Mouse (Mus musculus): ENCODE data around the gene Cdc37l1.

The Cdc37l1 gene

DNA sequence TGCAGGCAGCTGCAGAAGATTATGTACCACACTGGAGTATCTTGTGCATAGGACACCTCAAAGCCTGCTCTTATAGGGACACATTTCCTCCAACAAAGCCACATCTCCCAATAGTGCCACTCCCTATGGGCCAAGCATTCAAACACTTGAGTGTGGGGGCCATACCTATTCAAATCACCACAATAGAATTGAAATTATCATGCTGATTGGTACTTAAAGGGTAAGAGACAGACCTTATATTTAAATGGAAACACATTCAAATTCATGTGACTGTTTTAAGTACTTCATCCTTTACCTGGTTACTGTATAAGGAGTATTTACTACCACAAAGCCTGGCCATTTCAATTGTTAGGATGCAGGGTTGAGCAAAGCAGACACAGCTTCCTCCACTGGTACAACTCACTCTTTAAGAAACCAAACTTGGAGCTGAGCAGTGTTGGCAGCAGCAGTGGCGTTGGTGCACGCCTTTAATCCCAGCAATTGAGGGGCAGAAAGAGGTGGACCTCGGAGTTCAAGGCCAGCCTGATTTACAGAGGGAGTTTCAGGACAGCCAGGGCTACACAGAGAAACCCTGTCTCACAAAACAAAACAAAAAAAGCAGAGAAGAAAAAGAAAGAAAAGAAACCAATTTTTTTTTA is 18.0 kb downstream of the Cdc37l1 start:
- DNase-seq (ENCODE audit: low spot score), result no peak

DNA sequence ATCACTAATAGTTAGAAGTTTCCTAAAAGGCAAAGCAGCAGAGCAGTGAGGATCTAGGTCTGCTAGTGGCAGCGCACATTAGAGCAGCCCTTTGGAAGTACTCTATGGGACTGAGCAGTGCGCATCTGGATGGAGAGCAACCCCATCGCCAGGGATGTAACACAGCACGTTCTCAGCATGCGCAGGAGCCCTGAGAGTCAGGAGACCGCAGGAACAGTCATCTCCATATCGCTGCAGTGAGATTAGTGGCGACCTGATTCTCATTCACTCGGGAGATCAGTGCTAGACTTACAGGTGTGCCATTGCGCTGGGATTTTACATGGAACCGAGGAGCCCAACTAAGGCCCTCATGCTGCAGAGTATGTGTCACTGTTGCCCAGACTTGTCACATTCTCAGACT is 18.9 kb downstream of the Cdc37l1 start:
- DNase-seq (ENCODE audit: low spot score), result no peak

DNA sequence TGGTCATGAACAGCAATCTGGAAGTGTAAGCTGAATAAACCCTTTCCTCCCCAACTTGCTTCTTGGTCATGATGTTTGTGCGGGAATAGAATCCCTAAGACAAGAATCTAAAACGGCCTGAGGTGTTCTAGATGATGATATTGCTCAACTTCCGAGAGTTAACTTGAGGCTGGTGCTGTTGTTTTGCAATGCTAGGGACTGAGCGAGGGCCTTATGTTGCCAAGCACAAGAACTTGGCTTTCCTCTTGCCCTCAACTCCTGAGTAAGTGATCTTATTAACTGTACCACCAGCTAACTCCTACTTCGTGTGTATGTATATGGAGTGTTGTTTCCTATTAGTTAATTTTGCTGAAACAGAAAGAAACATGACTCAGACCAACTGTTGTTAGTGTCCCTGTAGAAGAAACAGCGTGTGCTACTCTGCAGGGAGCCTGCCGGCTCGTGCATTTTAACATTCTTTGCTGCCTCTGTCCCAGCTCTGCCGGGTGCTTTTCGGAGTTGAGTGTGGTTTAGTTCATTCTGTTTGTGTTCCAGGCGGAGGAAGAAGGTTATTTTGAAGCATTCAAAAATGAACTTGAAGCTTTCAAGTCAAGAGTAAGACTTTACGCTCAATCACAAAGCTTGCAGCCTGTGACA is 21.3 kb downstream of the Cdc37l1 start:
- DNase-seq (ENCODE audit: low spot score), result no peak

DNA sequence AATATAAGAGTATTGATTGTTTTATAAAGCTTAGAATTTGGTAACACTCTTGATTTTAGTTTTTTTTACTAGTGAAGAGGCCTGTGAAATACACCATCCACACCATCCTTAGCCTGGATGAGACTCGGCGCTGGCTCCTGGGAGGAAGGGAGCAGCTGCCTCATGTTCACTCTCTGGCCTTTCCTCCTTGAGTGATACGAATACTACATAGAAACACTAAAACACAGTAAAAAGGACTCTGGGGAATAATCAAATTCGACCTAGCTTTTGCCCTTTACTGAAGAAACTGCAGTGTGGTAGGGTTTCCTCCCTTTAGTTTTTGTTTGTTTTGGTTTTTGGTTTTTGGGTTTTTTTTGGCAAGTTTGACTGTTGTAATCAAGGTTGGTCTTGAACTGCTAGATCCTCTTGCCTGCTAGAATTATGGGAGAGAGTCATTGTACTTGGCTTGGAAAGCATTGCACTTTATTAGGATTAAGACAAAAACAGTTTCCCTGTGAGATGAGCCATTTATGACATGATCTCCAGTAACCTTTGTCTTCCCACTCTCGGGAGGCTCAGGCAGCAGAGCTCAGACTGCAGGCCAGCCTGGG is 24.4 kb downstream of the Cdc37l1 start:
- no peak for DNase-seq (ENCODE audit: low spot score)

DNA sequence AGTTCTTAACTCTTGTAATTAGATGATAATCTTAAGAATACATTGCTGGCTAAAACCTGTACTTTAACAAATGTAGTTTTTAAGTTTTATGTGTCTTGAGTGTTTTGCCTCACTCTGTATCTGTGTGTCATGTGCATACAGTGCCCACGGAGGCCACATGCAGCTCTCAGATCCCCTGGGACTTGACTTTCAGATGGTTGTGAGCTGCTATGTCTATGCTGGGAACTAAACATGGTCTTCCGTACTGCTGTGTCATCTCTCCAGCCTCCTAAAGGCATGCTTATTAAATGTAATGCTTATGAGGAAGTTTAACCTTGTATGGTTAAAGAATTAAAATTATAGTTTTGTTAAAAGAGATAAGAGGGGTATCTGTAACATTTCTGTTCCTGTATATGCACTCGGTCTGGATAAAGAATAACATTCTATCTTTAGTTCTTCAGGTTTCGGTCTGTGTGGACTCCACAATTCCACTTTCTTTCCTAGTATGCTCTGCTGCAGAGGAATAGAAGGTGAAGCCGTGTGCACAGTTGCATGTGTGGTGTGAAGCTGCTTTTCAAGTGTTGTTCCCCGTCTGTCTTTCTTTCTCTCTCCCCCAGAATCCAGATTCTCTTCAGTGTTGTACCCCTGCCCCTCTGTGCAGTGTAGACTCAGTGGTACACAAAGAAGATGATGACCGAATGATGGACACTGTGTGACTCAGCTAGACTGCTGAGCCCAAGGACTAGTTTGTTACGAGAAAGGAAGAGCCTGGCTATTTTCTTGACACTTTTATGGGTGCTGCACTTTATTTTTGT is 25.5 kb downstream of the Cdc37l1 start:
- no peak for DNase-seq (ENCODE audit: low spot score)

DNA sequence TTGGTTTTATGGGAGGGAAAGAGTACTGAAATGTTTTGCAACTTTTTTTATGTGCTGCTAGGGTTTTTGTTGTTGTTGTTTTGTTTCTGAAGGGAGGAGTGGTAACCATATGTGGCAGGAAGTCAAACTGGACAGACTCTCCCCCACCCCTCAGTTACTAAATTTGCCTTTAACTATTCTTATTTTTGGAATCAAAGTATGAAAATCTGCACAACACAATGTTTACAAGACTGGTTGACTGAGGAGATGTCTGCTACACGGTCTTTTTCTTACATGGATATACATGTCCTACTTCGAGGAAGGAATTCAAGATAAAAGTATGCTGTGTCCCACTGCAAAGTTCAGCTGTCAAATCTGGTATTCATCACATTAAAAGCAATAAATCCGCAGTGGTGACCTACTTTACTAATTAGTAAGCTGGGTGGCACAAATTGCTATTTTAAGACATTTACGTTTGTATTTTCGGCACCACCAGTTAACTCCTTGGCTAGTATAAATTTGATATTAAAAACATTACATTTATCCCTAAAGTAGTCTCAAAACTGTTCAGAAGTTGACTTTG is 26.1 kb downstream of the Cdc37l1 start:
- DNase-seq (ENCODE audit: low spot score), result no peak

DNA sequence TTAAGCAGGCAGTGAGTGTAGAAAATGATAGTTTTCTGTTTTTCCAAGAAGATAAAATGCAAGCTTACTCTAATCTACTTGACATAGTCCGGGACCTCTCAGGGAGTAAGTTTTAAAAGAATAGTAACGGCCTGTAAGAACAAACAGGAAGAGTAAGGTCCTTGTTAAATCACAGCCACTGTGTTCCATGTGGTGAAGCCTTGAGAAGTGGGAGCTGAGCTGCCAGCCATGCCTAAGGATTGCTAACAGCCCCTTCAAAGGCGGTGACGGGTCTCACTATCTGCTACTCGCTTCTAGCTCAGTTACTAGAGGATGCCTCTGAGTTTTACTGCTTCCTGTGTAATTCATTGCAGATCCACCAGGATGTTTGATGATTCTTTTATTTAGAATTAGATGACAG is 26.6 kb downstream of the Cdc37l1 start:
- no peak for DNase-seq (ENCODE audit: low spot score)

DNA sequence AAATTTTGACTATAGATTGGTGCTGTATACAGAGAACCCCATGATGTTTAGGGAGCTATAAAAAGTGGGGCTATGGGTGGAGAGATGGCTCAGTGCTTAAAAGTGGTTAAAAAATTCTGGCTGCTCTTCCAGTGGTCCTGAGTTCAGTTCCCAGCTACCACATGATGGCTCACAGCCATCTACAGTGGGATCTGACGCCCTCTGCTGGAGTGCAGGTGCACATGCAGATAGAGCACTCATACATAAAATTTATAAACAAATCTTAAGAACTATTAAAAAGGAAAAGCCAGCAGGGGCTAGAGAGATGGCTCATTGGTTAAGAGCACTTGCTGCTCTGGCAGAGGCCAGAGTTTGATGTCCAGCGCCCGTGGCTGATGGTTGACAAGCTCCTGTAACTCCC is 29.5 kb downstream of the Cdc37l1 start:
- no peak for DNase-seq (ENCODE audit: low spot score)

DNA sequence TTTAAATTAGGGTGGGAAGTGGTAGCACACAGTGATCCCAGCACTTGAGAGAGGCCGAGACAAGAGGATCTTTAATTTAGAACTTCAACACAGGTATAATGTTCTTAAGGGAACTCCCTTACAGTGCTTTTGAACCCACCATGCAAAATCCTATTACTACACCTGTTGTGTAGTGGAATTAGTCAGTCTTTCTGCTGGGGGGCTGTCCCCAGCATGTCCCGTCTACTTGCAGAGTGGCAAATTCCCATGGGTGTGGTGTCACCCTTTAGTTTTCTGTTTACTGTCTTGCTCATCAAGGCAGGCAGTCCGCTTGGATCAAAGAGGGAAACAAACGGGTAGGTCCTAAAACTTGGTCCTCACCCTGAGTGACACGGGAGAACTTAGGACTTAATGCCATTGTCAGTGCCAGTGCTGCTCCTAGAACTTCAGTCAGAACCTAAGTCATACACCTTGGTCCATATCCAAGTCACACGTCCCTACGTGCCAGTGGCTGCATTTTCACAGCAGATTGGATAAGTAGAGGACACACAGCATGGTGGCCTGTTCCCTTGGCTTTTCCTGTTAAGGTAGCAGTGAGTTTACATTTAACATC is 31.7 kb downstream of the Cdc37l1 start:
- no peak for DNase-seq (ENCODE audit: low spot score)

DNA sequence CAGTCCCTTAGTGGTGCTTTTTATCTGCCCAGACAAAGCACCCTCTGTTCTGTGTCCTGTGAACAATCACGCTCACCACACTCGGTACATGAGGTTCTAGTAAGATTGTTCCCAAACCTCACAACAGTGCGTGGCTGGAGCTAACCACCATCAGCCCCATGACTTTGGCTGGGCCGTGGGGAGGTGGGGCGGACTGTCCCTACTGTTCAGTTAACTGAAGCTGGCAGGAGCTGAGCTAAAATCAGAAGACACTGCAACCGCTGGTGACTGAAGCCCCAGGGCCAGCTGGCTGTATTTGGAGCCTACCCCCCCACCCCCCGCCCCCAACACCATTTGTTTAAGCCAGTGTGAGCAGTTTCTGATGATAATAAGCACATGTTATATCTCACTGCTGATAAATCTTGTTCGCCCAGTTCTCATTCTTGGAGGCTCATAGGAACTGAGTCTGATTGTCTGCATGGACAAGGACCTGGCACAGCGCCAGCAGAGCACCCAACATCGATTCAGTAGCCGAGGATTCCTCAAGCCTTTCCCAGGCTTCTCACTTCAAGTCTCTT is 34.3 kb downstream of the Cdc37l1 start:
- no peak for DNase-seq (ENCODE audit: low spot score)

DNA sequence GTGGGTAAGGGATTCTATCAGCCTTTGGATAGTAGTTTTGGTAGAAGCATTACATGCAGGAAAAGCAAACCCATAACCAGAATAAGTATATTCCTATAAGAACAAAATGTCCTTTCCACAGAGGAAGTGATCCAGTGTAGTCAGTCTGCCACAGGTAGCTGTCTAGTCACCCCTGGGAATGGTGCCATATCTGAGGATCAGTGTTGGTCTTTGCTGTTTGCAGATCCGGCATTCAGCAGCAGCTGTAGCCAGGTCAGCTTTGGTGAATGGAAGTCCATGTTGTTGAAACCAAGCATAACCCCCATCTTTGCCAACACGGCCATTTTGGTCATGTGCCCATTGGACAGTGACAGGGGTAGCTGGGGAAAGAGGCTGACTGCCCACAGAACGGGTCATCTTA is 41.6 kb downstream of the Cdc37l1 start:
- no peak for DNase-seq (ENCODE audit: low spot score)

DNA sequence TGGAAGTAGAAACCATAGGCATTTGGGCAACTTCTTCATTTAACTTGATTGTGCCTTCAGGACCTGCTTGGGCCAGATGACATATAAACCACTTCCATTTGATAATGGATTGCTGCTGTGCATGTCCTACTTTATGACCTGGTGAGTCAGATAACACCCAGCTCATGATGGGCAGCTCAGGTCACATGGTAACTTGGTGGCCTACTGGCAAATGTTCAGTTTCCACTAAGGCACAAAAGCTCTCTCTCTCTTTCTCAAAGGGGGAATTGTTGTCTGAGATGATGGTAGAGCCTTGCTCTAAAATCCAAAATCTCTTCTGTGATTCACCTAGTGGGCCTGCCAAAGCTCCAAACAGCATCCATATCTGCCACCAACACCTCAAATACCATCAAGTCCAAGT is 42.5 kb downstream of the Cdc37l1 start:
- no peak for DNase-seq (ENCODE audit: low spot score)

DNA sequence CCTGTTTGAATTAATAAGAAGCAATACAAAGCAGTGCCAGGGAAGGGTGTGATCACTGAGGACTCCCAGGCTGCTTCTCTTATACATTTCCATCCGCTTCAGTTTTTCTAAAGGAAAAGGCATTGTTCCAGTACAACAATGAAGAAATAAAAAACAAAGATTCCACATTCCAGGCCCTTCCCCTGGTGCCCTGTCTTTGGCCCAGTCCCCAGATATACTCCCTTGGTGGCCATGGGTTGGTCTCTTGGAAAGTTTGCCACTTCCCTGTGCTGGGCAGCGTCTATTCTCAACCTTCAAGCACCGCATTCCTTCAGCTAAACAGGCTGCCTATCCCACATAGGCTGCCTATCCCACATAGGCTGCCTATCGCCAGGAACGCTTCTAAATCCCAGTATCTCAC is 46.9 kb downstream of the Cdc37l1 start:
- DNase-seq (ENCODE audit: low spot score), result no peak

DNA sequence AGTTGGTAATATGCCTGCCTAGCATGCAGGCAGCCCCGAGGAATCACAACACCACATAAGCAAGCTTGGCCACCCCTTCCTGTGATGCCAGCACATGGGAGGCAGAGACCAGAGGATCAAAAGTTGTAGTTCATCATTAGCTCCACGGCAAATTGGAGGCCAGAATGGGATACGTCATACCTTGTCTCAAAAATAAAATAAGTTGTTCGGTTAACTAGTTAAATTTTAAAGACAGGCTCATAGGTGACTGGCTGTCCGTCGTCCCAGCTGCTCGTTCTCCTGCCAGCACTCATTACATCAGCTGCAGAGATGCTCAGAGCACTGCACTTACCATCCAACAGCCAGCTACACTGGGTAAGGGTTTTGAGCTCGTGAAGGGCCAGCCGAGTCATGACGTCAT is 47.4 kb downstream of the Cdc37l1 start:
- DNase-seq (ENCODE audit: low spot score), result no peak

DNA sequence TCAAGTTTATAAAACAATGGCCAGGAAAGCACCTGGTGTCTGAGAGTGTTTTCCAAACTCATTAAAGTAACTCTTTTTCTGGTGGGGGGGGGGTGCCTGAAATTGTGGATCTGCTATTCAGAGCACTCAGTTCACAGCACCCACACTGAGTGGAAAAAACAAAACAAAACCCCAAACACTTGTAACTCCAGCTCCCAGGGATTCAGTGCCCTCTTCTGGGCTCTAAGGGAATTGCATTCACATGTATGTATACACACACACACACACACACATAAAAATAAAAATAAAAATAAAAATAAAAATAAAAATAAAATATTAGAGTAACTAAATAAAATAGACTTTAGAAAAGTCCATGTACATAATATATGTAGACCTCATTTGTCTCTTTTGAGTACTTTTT is 49.2 kb downstream of the Cdc37l1 start:
- no peak for DNase-seq (ENCODE audit: low spot score)

DNA sequence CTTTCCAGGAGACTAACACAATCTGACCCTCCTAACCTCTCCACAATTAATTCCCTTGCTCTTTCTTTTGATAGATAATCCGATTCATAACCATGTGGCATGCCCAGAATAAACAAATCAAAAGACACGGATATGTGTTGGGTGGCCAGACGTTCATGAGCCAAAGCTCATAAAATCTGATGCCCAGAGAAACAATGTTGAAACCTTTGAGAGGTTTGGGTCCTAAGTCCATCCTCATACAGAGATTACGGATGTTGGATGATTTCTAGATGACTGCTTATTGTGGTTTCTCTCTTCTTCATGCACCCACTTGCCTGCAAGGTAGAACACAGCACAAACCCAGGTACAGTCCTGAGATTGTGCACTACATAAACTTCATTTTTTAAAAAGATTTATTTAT is 50.1 kb downstream of the Cdc37l1 start:
- DNase-seq (ENCODE audit: low spot score), result no peak

DNA sequence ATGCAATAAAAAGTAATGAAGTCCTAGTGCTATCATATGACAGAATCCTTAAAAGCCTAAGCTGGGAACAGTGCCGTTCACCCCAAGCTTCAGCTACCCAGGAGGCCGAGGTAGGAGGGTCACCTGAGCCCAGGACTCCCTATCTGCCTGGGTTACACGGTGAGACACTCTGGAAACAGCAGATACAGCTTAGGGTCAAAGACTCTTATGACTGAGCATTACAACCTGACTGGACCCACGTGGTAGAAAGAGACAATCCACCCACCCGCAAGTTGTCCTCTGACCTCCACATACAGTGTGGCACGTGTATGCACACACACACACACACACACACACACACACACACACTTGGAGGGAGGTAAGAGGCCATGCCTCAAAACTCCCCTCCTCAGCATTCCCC is 52.0 kb downstream of the Cdc37l1 start:
- no peak for DNase-seq (ENCODE audit: low spot score)

DNA sequence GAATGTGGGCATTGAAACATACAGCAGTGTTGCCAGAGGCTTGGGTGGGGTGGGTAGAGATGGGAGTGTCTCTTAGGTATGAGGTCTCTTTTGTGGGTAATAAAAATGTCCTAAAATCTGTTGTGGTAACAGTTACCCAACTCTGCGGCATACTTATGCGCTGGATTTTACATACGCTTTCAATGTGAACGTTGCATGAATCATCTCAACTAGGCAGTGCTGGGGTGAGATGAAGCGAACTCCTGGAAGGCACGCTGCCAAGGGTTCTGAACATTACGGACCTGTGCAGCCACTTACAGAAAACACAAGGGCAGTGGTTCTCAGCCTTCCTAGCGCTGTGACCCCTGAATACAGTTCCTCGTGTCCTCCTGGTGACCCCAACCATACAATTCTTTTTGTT is 52.5 kb downstream of the Cdc37l1 start:
- DNase-seq (ENCODE audit: low spot score), result no peak

DNA sequence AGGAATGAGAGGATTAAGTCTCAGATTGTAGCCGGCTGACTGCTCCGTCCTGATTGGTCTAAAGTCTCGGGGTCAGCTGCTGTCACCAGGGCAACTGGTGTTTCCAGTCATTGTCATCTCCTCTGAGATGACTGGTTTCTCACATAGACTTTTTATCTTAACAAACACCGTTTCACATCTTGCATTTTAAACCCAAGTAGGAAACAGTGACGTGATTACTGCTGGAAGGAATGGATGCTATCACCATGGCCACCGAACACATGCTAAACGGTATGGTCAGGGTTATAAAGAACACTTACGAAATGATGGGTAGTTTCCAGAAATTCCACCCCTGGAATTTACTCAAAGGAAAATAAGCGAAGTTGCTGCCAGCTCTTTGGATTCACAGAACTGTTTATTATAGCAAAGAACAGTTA is 54.2 kb downstream of the Cdc37l1 start:
- no peak for DNase-seq (ENCODE audit: low spot score)

DNA sequence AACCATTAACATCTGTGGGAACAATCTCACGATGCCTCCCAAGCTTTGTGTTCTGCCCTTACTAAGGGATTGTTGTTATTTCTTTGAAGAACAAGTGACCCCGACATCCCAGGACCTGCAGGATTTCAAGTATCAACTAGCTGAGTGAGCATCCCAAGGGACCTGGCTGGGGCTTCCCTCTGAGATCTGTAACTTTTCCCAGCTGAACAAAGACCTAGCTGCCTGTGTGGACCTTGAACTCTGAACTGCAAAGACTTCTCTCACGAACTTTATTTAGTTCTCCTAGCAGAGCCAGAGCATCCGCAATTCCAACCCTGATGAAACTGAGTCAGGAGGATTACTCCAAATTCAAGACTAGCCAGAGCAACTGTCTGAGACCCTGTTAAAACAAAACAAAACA is 55.2 kb downstream of the Cdc37l1 start:
- DNase-seq (ENCODE audit: low spot score), result no peak

DNA sequence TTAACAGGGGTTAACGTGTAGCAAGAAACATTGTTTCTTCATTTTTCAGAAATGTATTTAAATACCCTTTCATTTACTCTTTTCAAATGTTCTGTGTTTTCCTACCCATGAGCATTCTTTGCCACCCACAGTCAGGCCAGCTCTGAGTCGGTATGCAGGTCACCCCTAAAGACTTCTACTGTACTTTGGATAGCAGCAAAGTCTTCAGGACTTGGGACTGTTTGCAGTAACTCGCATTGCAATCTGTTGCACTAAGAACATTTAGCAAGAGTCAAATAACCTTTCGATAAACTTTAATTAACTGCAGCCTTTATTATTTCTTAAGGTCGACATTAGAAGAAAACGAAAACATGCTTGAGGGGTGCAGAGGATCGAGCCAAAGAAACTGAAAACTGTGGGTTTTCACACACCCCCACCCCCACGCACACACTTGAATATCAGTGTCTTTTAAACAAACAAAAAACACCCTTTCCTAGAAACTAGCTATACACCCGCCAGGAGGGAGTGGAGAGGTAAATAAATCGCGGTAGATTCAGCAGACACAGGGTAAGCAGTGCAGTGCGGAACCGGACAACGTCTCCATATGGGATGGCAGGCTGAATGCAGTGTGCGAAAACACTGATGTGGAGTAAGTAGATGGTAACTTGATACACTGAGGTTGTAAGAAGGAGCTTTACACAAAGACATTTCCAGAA is 56.0 kb downstream of the Cdc37l1 start:
- DNase-seq (ENCODE audit: low spot score), result no peak

Measured in c-Kit-positive CD71-positive TER-119-positive erythroid progenitor cells, embryonic 14.5 days (primary cell).